Mouse (Mus musculus) MEL (cell line): ENCODE data around the gene Magi2. TPM values are rescaled to one million over a fixed set of nuclear protein-coding genes. Genes with fewer than 3 reads are reported as not detected.

Experiments
- DNase-seq: peaks from one replicate; pipeline ENCODE4 v3.0.0; 2011; ENCODE audit warnings: low read depth, low spot score
- H3K27ac ChIP-seq: 2 replicates; pipeline ENCODE4 v1.5.1; 2012; ENCODE audit warnings: low read depth, mild to moderate bottlenecking, control low read depth, low read length, moderate library complexity; ENCODE audit not compliant: control insufficient read depth
- H3K27me3 ChIP-seq, 2 experiments: fragments of 150-350 bp in 1 of 2; sonication (generic) in 1 of 2; 2 replicates each; pipeline ENCODE4 v1.6.1; 2012; ENCODE audit warnings: low read length in 2 of 2, mild to moderate bottlenecking in 2 of 2, improper control_type of control experiment in 1 of 2, moderate library complexity in 1 of 2; ENCODE audit not compliant: insufficient read depth in 2 of 2, control insufficient read depth in 1 of 2
- H3K36me3 ChIP-seq, 2 experiments: 2 replicates each; pipeline ENCODE4 v1.6.1; 2012 to 2014; ENCODE audit warnings: low read length in 2 of 2, improper control_type of control experiment in 1 of 2, inconsistent platforms in 1 of 2, mild to moderate bottlenecking in 1 of 2; ENCODE audit not compliant: insufficient read depth in 2 of 2, control insufficient read depth in 1 of 2
- H3K4me1 ChIP-seq, 2 experiments: fragments of 150-350 bp in 1 of 2; sonication (generic) in 1 of 2; 2 replicates each; pipeline ENCODE4 v1.6.1; 2012; ENCODE audit warnings: low read length in 2 of 2, improper control_type of control experiment in 1 of 2, mild to moderate bottlenecking in 1 of 2; ENCODE audit not compliant: insufficient read depth in 2 of 2, control insufficient read depth in 1 of 2
- H3K4me3 ChIP-seq, 2 experiments: fragments of 150-350 bp in 1 of 2; sonication (generic) in 1 of 2; 2 replicates each; pipeline ENCODE4 v1.5.1; 2012; ENCODE audit warnings: low read depth in 2 of 2, low read length in 2 of 2, mild to moderate bottlenecking in 2 of 2, moderate library complexity in 2 of 2, control low read depth in 1 of 2, improper control_type of control experiment in 1 of 2; ENCODE audit not compliant: control insufficient read depth in 1 of 2, insufficient read depth in 1 of 2
- H3K79me2 ChIP-seq: 2 replicates; pipeline ENCODE4 v1.6.1; 2012; ENCODE audit warnings: mild to moderate bottlenecking, low read length, moderate library complexity; ENCODE audit not compliant: control insufficient read depth, poor library complexity, insufficient read depth
- H3K9ac ChIP-seq: 2 replicates; pipeline ENCODE4 v1.6.1; 2012; ENCODE audit warnings: low read depth, mild to moderate bottlenecking, control low read depth, low read length, moderate library complexity; ENCODE audit not compliant: control insufficient read depth, poor library complexity, severe bottlenecking
- H3K9me3 ChIP-seq: fragments of 150-350 bp; sonication (generic); replicated peaks from 2 replicates; pipeline ENCODE4 v1.6.1; 2012; ENCODE audit warnings: mild to moderate bottlenecking, low read length, improper control_type of control experiment, moderate library complexity; ENCODE audit not compliant: insufficient read depth
- BHLHE40 ChIP-seq: IDR thresholded peaks from 2 replicates; pipeline ENCODE4 v1.6.1; 2012; ENCODE audit warnings: low read depth, mild to moderate bottlenecking, inconsistent platforms, low read length, improper control_type of control experiment, borderline replicate concordance
- CHD1 ChIP-seq: IDR thresholded peaks from 2 replicates; pipeline ENCODE4 v1.6.1; 2012; ENCODE audit warnings: low read depth, mild to moderate bottlenecking, inconsistent platforms, low read length, improper control_type of control experiment
- E2F4 ChIP-seq: IDR thresholded peaks from 2 replicates; pipeline ENCODE4 v1.6.1; 2011; ENCODE audit warnings: low read depth, low read length, improper control_type of control experiment, borderline replicate concordance
- EP300 ChIP-seq, 2 experiments: IDR thresholded peaks; 2 replicates each; pipeline ENCODE4 v1.6.1; 2011; ENCODE audit warnings: improper control_type of control experiment in 2 of 2, low read length in 2 of 2, low read depth in 1 of 2, mild to moderate bottlenecking in 1 of 2
- ETS1 ChIP-seq: IDR thresholded peaks from 2 replicates; pipeline ENCODE4 v1.6.1; 2012; ENCODE audit warnings: low read depth, mild to moderate bottlenecking, inconsistent platforms, low read length, improper control_type of control experiment, moderate library complexity
- GATA1 ChIP-seq: IDR thresholded peaks from 2 replicates; pipeline ENCODE4 v1.6.1; 2011; ENCODE audit warnings: low read depth, low read length, improper control_type of control experiment
- HCFC1 ChIP-seq: IDR thresholded peaks from 2 replicates; pipeline ENCODE4 v1.6.1; 2012; ENCODE audit warnings: low read depth, mild to moderate bottlenecking, inconsistent platforms, low read length, improper control_type of control experiment, moderate library complexity
- JUND ChIP-seq: IDR thresholded peaks from 2 replicates; pipeline ENCODE4 v1.6.1; 2011; ENCODE audit warnings: low read depth, mild to moderate bottlenecking, improper control_type of control experiment, low read length
- KAT2A ChIP-seq: conservative IDR thresholded peaks from 2 replicates; pipeline ENCODE4 v1.6.1; 2012; ENCODE audit warnings: low read depth, low read length, improper control_type of control experiment, inconsistent platforms
- MXI1 ChIP-seq: IDR thresholded peaks from 2 replicates; pipeline ENCODE4 v1.6.1; 2011; ENCODE audit warnings: mild to moderate bottlenecking, low read depth, low read length, improper control_type of control experiment
- MYC ChIP-seq: IDR thresholded peaks from 2 replicates; pipeline ENCODE4 v1.6.1; 2011; ENCODE audit warnings: low read depth, mild to moderate bottlenecking, low read length, improper control_type of control experiment, moderate library complexity
- NELFE ChIP-seq: IDR thresholded peaks from 2 replicates; pipeline ENCODE4 v1.6.1; 2011; ENCODE audit warnings: low read depth, low read length, improper control_type of control experiment
- NRF1 ChIP-seq: IDR thresholded peaks from 2 replicates; pipeline ENCODE4 v1.6.1; 2014; ENCODE audit warnings: low read depth, mild to moderate bottlenecking, inconsistent platforms, low read length, improper control_type of control experiment, moderate library complexity; ENCODE audit not compliant: poor library complexity, insufficient read depth, severe bottlenecking
- POLR2A ChIP-seq, 2 experiments: IDR thresholded peaks; 2 replicates each; pipeline ENCODE4 v1.6.1; 2011 to 2012; ENCODE audit warnings: low read length in 2 of 2, mild to moderate bottlenecking in 2 of 2, control low read depth in 1 of 2, improper control_type of control experiment in 1 of 2, low read depth in 1 of 2, moderate library complexity in 1 of 2; ENCODE audit not compliant: control insufficient read depth in 1 of 2, insufficient read depth in 1 of 2, poor library complexity in 1 of 2
- POLR2AphosphoS2 ChIP-seq: IDR thresholded peaks from 2 replicates; pipeline ENCODE4 v1.6.1; 2011; ENCODE audit warnings: low read length, improper control_type of control experiment
- POLR2AphosphoS5 ChIP-seq: IDR thresholded peaks from 2 replicates; pipeline ENCODE4 v1.6.1; 2012; ENCODE audit warnings: low read depth, borderline replicate concordance, mild to moderate bottlenecking, inconsistent platforms, low read length, moderate library complexity, mixed read lengths
- RAD21 ChIP-seq: IDR thresholded peaks from 2 replicates; pipeline ENCODE4 v1.6.1; 2011; ENCODE audit warnings: mild to moderate bottlenecking, low read depth, low read length, improper control_type of control experiment
- RCOR1 ChIP-seq: IDR thresholded peaks from 2 replicates; pipeline ENCODE4 v1.6.1; 2012; ENCODE audit warnings: low read depth, mild to moderate bottlenecking, inconsistent platforms, low read length, improper control_type of control experiment
- SIN3A ChIP-seq: IDR thresholded peaks from 2 replicates; pipeline ENCODE4 v1.6.1; 2012; ENCODE audit warnings: low read length, improper control_type of control experiment, inconsistent platforms
- SMC3 ChIP-seq: IDR thresholded peaks from 2 replicates; pipeline ENCODE4 v1.6.1; 2011; ENCODE audit warnings: low read depth, low read length, improper control_type of control experiment
- TBP ChIP-seq: IDR thresholded peaks from 2 replicates; pipeline ENCODE4 v1.8.0; 2011; ENCODE audit warnings: low read depth, low read length, improper control_type of control experiment
- TCF12 ChIP-seq: IDR thresholded peaks from 2 replicates; pipeline ENCODE4 v1.6.1; 2014; ENCODE audit warnings: low read depth, mild to moderate bottlenecking, inconsistent platforms, low read length, improper control_type of control experiment, moderate library complexity
- UBTF ChIP-seq: IDR thresholded peaks from 2 replicates; pipeline ENCODE4 v1.6.1; 2012; ENCODE audit warnings: low read depth, mild to moderate bottlenecking, inconsistent platforms, low read length, improper control_type of control experiment, moderate library complexity, borderline replicate concordance; ENCODE audit not compliant: insufficient read depth
- USF1 ChIP-seq: IDR thresholded peaks from 2 replicates; pipeline ENCODE4 v1.6.1; 2014; ENCODE audit warnings: low read depth, mild to moderate bottlenecking, inconsistent platforms, low read length, improper control_type of control experiment, moderate library complexity
- USF2 ChIP-seq, 2 experiments: IDR thresholded peaks; 2 replicates each; pipeline ENCODE4 v1.6.1; 2011 to 2012; ENCODE audit warnings: improper control_type of control experiment in 2 of 2, low read length in 2 of 2, borderline replicate concordance in 1 of 2, inconsistent platforms in 1 of 2, low read depth in 1 of 2, mild to moderate bottlenecking in 1 of 2; ENCODE audit not compliant: insufficient read depth in 1 of 2
- ZKSCAN1 ChIP-seq: IDR thresholded peaks from 2 replicates; pipeline ENCODE4 v1.6.1; 2012; ENCODE audit warnings: low read depth, mild to moderate bottlenecking, inconsistent platforms, low read length, improper control_type of control experiment, moderate library complexity
- ZMIZ1 ChIP-seq: IDR thresholded peaks from 2 replicates; pipeline ENCODE4 v1.6.1; 2012; ENCODE audit warnings: low read depth, mild to moderate bottlenecking, inconsistent platforms, low read length, improper control_type of control experiment, moderate library complexity
- ZNF384 ChIP-seq: IDR thresholded peaks from 2 replicates; pipeline ENCODE4 v1.6.1; 2012; ENCODE audit warnings: low read depth, mild to moderate bottlenecking, inconsistent platforms, low read length, improper control_type of control experiment
- polyA plus RNA-seq, 2 experiments: library from polyadenylated mRNA; stranded (reverse) in 1 of 2; unstranded in 1 of 2; fragments of >175 nt in 1 of 2; fragments of >200 nt in 1 of 2; gene quantifications; 2 replicates each; pipeline versions ENCODE4 v1.2.1 to v1.2.4; 2012; ENCODE audit warnings: low replicate concordance in 2 of 2, low read depth in 1 of 2; ENCODE audit not compliant: insufficient read length in 2 of 2, insufficient read depth in 1 of 2, missing spikeins in 1 of 2
- total RNA-seq: library from RNA; depleted of rRNA; stranded (reverse); fragments of 300-350 nt; gene quantifications from 2 replicates; pipeline ENCODE4 v1.2.3, GENCODE M21; 2012

Magi2 gene
- total and polyA plus RNA-seq, 3 experiments: 0.46 to 0.47 TPM; not detected in 1

DNA sequence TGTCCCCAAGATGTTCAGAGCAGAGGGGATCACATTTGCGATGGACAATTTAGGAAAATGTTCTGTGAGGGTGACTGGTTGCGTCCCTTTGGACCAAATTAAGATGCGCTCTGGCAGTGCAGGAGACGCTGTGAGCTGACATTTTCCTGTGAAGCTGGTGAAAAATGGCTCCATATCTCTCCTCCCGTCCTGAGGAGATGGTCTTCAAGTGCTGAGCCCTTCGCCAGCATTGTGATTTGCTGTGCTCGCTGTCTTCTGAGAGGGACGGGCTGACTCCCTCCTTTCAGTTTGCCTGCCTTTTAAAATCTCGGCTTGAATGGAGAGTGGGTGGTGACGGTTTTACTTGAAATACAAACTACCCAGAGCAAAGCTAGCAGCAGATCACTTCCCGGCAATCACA lies 682.2 kb downstream of the Magi2 start:
- Histone ChIP-seq H3K9ac (no peak overlapping the region), H3K79me2 (no peaks in the 10 kb centered on the region), H3K4me1 (no peaks in the 10 kb centered on the region), H3K36me3 (no peaks in the 10 kb centered on the region), H3K9me3 (no peaks in the 10 kb centered on the region), H3K4me3 (no peak overlapping the region), H3K27ac (no peak overlapping the region), H3K27me3 (no peaks in the 10 kb centered on the region)
- TF ChIP-seq SMC3: no peak
- no peak for TF ChIP-seq ZNF384
- TF ChIP-seq HCFC1: no peak
- TF ChIP-seq JUND: no peak
- no peak for TF ChIP-seq RAD21
- no peak for TF ChIP-seq TBP
- no peak for TF ChIP-seq POLR2A (IDR thresholded peaks at IDR 0.05; ENCODE audit: control insufficient read depth in 1 of 2, insufficient read depth in 1 of 2, low read depth in 1 of 2, low read length in 2 of 2, poor library complexity in 1 of 2)
- TF ChIP-seq NELFE: no peak
- no peak for TF ChIP-seq RCOR1
- no peak for TF ChIP-seq ZMIZ1
- no peak for TF ChIP-seq SIN3A
- no peak for TF ChIP-seq NRF1
- TF ChIP-seq USF2 (IDR thresholded peaks at IDR 0.05; ENCODE audit: borderline replicate concordance in 1 of 2, insufficient read depth in 1 of 2, low read depth in 1 of 2, low read length in 2 of 2): no peak
- no peak for TF ChIP-seq POLR2AphosphoS5
- TF ChIP-seq POLR2AphosphoS2: no peak
- TF ChIP-seq KAT2A: no peak
- no peak for TF ChIP-seq MYC
- no peak for TF ChIP-seq CHD1
- TF ChIP-seq ETS1: no peak
- no peak for TF ChIP-seq EP300 (IDR thresholded peaks at IDR 0.05; ENCODE audit: low read depth in 1 of 2, low read length in 2 of 2)
- no peak for DNase-seq

DNA sequence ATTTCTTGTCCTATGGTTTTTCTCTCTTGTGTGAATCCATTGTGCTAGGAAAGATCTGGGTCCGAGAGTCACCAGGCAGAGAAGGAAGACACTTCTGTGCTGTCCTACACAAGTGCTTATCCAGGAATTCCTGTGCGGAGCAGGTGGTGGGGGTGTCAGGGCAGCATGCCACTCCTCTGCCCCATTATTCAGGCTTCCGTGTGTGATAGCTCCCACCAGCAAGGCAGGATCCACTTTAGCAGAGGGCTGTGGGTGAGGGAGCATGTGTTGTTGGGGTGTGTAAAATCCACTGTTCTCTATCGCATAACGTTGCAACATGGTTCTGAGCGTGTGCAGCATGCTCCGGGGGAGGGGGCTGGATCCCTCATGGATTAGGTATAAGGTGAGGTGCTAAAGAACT lies 682.8 kb downstream of the Magi2 start:
- Histone ChIP-seq H3K4me1 (no peaks in the 10 kb centered on the region), H3K9me3 (no peaks in the 10 kb centered on the region), H3K79me2 (no peaks in the 10 kb centered on the region), H3K27me3 (no peaks in the 10 kb centered on the region), H3K27ac (no peak overlapping the region), H3K36me3 (no peaks in the 10 kb centered on the region), H3K4me3 (no peak overlapping the region), H3K9ac (no peak overlapping the region)
- no peak for DNase-seq
- no peak for TF ChIP-seq MXI1
- no peak for TF ChIP-seq GATA1
- no peak for TF ChIP-seq MYC
- TF ChIP-seq ZMIZ1: no peak
- TF ChIP-seq BHLHE40: no peak
- TF ChIP-seq HCFC1: no peak
- no peak for TF ChIP-seq UBTF
- no peak for TF ChIP-seq RAD21
- no peak for TF ChIP-seq TCF12
- TF ChIP-seq ZKSCAN1: no peak
- TF ChIP-seq E2F4: no peak
- TF ChIP-seq USF1: no peak
